Mouse (Mus musculus) layer of hippocampus, postnatal 14 days (tissue): ENCODE data around the gene Itpr1. TPM values are rescaled to one million over a fixed set of nuclear protein-coding genes. Genes with fewer than 3 reads are reported as not detected.

Source experiments
- DNase-seq, 2 experiments: peaks; one replicate each; pipeline ENCODE4 v3.0.0; 2021 to 2022; ENCODE audit warnings: low spot score in 2 of 2, mixed read lengths in 1 of 2
- total RNA-seq, 2 experiments: library from RNA; stranded (reverse); gene quantifications; 2 replicates each; pipeline ENCODE4 v1.2.3; 2021

Gene Itpr1
- total RNA-seq, 2 experiments from 2014 or later, result 132 to 141 TPM

DNA sequence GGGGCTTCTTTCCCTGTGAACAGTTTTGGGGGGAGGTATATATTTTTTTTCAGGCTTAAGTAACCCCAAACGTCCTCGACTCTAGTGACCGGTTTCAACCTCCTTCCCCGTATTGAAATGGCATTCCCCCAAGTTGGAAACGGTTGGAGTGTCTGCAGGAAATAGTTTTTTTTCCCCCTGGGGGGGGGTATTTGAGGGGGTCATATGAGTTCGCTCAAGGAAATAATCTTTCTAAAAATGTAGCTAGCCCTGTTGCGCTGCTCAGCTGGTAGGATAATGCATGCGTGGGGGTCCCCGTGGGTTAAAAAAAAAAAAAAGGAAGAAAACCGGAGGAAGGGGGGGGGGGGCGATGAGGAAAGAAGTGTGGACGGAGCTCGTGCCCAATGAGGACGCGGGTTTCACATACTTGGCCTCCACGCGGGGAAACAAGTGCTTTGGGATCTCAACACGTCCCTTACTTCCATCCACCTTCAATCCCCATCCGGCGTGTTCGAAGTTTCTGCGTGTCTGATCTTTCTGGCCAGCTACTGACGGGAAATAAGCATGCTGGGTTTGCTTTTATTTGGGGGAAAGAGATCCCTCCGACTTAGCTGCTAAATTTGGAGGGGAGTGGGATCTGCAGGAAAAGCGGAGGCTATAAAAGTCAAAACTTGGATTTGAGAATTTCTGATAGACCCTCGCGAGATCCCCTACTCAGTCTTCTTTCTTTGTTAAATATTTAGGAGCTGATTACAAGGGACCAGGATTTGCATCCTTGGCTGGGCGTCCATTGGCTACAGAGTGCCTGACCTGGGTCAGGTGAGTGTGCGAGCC, 791 bp downstream of the Itpr1 start:
- no peak for DNase-seq

DNA sequence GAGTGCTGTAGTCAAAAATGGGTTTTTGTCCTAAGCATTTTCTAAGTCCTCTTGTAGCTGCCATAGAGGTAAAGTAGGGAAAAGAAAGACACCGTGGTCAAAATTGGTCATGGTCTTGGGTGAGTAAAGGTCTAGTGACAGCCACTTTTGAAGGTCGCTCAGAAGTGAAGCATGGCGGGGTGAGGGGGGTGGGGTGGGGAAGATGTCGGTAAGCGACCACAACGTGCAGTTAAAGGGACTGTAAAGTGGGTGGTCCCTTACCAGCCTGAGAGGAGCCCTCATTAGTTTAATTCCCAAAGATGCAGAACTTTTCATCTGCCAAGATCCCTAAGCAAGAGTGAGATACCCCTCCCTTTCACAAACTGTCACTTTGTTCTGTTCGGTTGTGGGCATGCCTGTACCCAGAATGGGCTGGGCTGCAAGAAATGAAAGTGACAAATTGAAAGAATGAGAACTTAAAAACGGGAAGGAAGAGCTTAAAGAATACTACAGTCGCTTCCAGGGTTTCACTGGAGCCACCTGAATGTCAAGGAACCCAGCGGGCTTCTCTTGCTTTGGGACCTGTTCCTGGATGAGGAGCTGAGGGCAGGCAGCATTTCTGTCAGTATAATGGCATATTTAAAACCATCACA, 1.5 kb downstream of the Itpr1 start:
- no peak for DNase-seq

DNA sequence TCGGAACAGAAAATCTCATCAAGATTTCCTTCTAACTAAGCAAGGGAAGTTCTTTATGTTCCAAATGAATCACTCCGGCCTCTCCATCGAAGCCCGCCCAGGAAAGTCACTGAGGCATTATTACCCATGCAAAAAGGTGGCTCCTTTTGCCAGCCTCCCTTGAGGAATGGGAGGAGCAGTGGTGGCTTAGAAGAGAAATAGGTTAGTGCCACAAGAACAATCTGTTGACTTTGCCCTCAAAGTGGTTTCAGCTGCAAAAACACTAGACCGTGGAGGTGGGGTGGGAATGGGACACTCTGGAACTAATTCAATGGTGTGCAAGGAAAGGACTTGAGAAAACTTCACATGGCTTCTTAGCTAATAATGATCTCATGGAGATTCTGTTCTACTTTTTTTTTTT, 3.2 kb downstream of the Itpr1 start:
- DNase-seq, result no peak

DNA sequence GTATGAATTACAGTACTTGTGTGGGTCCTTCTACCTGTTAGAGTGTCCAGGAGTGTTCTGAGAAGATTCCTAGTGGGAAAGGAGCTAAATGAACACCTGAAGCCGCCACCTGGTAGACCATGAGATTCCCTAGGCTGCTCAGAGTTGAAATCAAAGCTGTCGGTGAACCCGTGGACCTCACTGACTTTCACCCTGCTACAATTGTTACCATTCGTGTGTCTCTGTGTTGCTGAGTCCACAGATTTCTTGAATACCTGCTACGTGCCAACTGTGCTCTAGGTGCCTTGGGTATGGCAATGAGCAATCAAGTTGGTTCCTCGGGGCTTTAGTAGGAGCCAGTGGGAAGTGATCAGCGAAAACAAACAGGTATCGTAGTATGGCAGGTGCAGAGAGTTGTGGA, 3.9 kb downstream of the Itpr1 start:
- DNase-seq, result no peak

DNA sequence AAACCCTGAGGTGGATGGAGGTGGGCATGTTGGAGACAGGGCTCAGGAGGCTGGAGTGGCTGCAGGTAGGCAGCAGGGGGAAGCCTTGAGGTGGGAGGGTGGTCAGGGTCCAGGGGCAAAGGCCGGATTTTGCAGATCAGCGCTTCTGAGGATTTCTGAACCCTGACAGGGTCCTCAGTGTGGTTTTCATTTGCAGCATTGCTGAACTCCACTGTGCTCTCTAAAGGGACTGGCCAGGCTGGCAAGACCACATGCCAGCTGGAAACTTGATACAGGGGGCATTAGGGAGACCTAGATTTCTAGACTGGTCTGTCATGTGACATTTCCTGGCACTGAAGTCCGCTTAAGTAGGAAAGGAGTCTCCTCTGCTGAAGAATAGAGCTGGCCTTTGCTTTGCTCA, 5.1 kb downstream of the Itpr1 start:
- DNase-seq, result no peak

DNA sequence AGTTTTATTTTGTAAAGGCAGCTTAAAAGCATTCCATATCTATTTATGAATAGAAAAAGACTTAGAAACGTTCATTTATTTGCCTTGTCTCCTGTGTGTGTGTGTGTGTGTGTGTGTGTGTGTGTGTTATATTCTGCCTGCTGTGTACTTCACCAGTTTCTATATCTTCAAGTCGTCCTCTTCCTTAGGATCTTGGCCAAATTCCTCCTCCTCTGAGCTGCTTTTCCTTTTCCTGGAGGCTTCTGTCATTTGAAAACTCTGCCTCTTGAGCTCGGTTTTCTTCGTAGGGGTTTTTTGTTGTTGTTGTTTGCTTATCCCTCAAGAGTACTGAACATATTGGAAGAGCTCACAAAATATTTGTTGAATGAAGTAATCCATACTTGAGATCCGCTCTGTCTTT, 9.5 kb downstream of the Itpr1 start:
- DNase-seq, result no peak

DNA sequence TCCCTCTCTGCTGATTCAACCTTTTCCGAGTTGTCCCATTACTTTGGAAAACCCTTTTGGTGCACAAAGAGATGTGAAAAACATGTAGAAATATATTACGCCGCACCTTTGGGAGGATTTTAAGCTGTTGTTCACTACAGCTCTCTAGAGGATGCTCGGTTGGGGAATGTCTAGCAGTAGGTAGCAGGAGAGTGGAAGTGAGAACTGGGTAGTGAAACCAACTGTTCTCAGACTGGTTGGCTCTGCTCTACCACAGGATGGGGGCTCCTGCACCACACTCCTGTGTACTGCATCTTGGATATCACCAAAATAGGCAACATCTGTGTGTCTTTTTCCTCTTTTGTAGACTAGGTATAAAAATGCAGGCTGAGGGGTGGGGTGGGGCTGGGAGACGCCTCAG, 10.0 kb downstream of the Itpr1 start:
- no peak for DNase-seq

DNA sequence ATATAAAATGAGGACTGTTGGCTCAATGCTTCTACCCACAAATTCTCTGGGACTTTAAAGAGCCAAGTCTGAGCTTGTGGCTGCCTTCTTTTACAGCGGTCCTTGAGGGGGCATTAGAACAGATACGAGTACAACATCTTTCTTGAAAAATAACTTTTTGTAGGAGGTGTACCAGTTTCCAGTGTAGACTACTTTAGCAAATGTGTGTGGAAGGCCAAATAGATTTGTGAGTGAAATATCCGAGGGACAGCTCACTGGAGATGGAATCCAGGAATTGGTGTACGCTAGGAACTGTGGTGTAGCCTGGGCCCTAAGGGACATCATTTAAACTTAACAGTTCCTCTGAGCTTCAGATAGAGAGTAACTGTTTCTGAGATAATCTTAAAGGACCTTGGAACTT, 11.5 kb downstream of the Itpr1 start:
- DNase-seq, result no peak

DNA sequence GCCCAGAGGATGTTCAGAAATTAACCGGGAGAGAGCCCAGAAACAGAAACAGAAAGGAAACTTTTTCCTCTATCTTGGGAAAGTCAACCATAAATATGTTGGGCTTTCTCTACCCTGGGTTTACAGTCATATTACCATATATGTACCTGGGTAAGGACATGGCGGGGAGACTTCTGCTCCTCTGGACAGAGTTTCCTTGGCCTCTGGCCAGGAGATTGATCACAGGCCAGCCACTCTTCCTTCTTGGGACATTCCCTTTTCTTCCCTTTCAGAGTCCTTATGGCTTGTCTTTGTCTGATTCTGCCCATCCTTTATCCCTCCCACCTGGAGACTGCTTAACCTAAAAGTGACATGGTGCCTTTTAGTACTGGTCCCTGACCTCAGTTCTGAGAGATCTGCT, 12.1 kb downstream of the Itpr1 start:
- no peak for DNase-seq

DNA sequence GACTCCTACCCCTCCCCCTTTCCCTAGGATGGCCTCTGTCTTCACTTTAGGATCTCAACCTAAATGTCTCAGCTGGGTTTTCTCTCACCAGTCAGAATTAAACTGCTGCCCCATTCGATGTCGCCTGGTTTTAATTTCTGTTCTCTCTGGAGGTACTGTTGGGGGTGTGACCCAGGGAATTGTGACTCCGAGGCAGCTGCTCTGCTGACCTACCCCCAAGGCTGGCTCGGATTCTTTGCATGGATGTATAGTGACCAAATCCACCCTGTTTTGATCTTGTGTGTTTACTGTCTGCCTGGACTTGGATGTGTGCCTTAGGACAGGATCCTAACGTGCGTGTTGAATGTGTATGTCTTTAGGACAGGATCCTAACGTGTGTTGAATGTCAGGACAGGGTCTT, 13.3 kb downstream of the Itpr1 start:
- no peak for DNase-seq

DNA sequence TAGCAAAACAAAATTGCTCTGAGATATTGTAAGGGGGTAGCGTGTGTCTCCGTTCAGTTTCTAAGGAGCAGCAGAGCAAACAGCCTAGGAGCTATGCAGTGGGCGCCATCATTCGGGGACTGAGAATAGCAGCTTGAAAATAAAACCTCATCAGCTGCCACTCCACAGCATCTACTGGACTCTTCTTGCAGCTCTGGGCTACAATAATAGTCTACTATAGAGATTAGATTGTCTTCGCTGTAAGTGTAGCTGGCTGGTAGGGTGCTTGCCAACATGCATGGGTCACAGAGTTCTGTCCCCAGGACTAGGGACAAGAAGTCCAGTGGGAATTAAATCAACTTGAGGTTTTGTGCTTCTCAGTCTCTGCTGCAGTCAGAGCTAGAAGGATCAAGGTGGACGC, 14.6 kb downstream of the Itpr1 start:
- no peak for DNase-seq

DNA sequence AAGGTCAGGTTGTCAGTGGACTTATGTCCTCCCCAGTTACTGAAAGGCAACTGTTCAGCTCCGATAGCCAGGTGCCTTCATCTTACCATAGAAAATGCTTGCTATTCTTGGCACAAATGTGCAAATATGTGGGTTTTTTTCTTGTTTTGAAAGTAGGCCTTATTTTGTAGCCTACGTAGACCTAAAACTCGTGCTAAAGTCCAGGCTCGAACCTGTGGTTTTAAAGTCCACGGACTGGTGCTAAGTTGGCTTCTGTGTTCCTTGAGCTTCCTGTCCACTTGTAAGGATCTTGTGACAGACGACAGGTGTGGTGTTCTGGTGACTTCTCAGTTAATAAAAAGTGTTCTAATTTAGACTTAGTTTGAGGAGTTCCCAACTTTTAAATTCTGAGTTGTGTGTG, 15.2 kb downstream of the Itpr1 start:
- DNase-seq, result no peak

DNA sequence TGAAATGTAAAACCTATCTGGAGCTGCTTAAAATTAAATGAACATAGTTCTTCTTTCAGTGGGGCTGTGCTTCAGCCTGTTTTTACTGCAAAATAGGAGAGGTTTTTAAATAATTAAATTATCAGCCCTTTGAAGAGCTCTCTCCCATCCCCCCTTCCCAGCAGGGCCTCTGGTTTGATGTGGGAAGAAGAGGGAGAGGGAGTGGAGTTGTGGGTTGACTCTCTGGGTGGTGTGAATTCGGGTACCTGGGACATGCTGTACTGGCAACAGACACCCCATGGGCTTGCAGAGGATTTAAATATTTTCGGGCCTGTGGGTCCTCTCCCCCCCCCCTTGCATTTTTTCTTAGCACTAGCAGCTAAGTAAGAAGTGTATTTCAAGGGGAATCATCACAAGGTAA, 15.7 kb downstream of the Itpr1 start:
- DNase-seq, result no peak

DNA sequence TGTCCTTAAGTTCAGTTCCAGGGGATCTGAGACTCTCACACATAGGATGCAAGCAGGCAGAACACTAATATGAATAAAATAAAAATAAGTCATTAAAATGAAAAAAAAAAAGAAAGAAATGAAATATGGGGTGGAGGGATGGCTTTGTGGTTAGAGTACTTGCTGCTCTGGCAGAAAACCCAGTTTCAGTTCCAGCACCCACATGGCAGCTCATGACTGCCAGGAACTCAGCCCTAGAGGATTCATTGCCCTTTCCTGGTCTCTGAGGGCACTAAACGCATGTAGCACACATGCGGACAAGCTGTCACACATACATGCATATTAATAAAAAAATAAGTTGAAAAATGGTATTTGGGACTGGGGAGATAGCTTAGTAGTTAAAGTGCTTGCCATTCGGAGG, 17.7 kb downstream of the Itpr1 start:
- DNase-seq, result no peak

DNA sequence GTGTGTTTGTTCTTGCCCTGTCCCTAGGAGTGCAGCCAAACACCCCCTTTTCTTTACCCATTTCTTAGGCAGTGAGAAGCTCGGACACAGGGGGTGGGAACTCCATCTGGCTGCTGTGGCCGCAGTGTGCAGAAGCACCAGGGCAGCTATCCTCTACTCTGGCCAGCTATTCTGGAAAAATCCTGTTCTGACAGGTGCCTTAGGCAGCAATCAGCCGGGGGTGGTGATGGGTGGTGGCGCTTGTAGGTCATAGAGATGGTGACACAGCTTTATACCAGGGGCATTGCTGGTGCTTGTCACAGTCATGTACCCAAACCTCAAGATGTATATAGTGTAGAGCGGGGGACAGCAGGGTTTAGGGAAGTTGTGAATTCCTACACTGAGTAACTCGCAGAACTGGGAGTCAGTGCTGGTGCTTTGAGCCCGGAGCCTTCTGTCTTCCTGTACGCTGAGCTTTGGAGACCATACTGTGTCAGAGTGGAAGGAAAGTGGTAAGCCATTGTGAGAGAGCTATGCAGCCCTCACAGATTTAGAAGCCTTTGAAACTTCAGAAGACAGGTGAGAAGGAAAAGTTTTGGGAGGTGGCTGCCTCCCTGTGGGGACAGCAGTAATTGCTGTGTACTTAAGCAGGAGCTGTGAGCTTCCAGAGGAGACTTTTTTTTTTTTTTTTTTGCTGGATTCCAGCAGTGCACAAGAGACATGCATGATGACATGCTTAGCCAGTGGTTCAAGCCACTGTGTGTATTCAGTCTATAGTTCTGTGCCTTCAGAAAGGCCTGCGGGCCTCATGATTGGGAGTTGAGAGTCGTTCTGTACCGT, 19.2 kb downstream of the Itpr1 start:
- no peak for DNase-seq

DNA sequence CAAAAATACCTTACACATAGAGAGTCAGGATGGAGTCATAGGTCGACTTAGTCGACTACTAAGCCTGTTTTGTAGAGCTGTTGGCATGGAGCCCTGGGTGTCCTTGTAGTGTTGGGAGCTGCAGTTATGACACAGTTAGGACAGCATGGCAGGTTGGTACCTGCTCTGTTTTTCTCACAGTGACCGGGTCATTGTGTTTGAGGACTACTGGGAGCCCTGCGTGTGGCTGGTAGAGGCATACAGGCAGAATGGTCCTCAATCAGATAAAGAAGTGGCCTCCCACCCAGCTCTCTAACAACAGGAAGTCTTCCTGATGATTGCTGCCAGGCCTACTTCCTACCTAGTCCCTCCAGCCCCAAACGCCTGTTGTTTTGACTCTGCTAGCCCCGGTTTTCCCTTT, 20.2 kb downstream of the Itpr1 start:
- DNase-seq, result no peak

DNA sequence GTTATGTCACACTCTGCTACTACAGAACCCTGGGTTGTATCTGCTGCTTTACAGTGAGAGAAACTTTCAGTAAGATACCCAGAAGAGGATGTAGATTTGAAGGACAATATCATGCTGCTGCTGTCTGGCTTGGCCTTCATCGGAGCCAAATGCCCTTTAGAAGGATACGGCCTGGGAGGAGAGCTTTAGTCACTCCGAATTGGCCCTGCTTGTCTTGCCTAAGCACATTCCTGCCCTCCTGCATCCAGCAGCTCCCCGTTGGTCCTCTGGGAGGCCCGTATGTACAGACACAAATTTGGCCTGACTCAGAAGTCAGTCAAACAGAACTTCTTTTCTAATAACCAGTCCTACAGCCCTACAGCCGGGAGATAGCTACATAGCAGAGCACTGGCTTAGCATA, 21.6 kb downstream of the Itpr1 start:
- DNase-seq, result no peak

DNA sequence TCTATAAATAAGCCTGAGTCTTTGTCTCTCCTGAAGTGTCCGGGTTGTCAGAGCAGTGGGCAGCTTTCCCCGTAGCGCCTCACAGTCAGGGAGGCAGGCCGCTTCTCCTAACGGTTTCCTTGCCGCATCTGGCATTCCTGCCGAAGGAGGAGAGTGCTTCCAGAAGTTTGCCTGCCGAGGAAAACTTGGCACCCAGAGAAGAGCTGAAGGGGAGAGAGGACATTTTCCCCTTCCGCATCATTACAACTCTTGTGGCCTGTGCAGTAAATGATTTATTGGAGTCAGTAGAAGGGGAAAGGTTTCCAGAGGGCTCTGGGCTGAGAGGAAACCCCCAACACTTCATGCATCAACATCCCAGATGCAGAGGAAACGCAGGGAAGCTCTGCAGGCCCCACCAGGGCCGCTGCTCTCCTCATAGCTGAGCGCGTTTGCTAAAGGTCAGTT, 22.8 kb downstream of the Itpr1 start:
- DNase-seq, result no peak

DNA sequence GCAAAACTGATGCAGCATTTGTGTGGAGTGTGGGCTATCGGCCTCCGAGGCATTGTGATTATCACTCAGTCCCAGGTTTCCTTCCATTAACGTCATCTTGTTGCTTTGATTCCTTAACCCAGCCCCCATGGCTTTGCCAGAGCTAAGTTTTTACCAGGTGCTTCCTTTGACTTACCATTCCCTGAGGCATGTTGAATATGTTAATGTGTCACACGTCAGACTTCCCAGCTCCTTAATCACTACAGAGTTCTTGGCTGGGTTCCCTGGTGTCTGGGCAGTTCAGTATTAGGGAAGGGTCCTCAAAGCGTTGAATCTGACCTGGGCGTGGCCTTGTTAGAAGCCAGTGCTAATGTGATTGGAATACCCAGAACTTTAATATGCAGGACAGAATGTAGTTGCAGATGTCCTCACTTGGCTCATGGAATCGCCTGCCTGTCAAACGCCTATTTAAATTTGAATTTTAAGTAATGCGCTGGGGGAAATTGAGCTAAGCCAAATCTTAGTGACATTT, 23.6 kb downstream of the Itpr1 start:
- peak in 1 of 2 experiments; percentile 43 for DNase-seq

DNA sequence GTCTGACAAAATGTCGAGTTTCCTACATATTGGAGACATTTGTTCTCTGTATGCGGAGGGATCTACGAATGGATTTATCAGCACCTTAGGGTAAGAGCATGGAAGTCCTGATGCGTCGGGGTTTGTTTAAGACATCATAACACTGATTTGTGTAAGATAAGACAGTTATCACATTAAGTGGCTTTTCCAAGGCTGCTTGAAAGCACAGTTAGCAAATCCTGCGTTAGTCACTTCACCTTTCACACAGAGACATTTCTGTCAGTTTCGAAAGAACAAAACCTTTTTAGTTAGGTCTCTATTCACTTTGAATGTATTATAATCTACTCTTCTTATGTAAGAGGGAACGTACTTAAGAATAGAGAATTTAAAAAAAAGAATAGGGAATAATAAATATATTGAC, 24.1 kb downstream of the Itpr1 start:
- no peak for DNase-seq

DNA sequence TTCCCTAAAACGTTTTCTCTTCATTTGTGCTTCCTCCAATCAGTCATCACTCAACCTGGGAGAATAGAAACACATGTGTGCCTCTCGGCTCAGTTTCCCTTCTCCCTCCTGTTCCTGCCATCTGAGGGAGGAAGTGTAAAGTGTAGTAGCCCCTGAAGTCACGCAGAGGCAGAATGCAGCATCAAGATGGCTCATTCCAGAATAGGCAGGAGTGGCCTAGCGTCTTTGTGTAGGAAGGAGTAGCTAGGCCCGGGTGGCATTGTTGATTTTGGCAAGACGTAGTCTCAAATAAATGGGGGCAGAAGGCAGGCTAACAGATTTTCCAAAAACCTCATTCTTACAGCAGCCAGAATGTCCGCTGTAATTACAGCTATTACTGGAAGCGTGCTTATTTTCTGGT, 24.7 kb downstream of the Itpr1 start:
- peak; percentile 40 to 52 for DNase-seq

DNA sequence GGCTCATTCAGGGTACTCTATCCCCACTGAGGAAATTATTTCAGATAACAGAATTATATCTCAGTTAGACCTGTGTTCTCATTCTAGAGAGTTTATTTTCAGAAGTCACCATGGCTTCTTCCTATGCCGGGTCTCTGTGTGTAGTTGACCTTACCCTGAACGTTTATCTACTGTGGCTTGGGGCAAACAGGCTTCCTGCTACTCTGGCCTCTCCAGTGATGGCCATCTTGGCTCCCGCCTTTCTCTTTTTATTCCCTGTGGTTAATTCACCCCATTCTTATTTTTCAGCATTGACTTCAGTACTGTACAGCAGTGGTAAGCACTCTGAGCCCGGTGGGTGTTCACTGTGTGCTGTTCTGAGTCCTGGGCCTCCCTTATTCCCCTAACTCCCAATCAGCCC, 25.1 kb downstream of the Itpr1 start:
- no peak for DNase-seq
